Mouse (Mus musculus): ENCODE results near the gene Dnaic1. TPM values are rescaled to one million over a fixed set of nuclear protein-coding genes. Genes with fewer than 3 reads are reported as not detected.
"Not testable (repeated sequence)": the region's sequence is repeated elsewhere in the genome, so short reads cannot be mapped to it uniquely, and the experiment has no call there.

Gene Dnaic1
- polyA plus RNA-seq, 1 experiment from 2014 or later = 1.7 TPM

DNA sequence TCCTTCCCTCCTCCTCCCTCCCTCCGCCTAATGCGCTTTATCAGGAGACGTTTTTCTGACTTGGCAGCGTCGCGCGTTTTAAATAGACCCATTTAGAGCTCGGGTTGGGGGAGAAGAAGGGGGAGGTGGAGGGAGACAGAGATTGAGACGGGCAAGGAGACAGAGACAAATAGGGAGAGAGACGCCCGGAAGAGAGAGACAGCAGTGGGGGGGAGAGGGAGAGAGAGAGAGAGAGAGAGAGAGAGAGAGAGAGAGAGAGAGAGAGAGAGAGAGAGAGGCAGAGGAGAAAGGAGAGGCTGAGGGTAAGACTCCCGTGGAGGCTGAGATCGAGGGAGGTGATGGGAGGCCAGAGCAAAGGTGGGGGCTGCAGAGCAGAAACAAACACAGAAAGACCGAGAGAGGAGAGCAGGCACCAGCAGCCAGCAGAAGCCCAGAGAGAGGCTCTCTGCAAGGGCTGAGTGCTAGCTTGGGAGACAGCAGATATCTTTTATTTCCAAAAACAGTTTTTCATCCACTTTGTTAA lies 115.4 kb downstream of the Dnaic1 start:
- H3K9ac ChIP-seq; H3K27me3 ChIP-seq; ATAC-seq (replicated peaks; ENCODE audit: low FRiP score); H3K4me2 ChIP-seq; H3K36me3 ChIP-seq; H3K9me3 ChIP-seq (replicated peaks); H3K4me3 ChIP-seq (replicated peaks): not testable (repeated sequence)
- WGBS = 2% methylated on average over 11 of the region's 14 CpGs
- peaks cover 39% of the 10 kb centered on the region for H3K4me1 ChIP-seq
- H3K27ac ChIP-seq = 0 out of 2 replicates have a peak overlapping the region, but pooled peaks have one; percentile 48

DNA sequence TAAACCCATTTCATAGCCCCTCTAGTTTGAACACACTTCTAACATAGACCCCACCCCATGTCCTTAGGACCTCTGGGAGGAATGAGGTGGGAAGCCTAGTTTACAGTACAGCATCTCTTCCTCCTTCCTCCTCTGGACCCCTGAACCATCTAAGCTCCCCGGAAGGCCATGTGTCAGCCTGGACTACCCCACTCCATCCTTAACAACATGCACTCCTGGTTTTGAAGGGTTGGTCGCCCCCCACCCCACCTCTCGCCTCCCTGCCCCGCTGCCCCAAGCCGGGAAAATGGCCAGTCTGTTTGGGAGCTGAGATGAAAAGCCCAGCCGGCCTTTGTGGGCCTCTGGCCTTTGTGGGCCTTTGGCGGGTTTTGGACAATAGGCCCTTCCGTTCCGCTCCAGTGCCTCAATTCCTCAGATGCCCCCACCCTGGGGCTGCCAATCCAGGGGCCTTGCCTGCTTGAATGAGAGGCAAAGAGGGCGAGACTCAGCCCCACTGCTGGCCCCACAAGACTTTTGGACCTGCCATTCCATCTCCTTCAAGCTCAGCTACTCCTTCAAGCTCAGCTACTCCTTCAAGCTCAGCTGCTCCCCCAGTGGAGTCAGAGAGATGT lies 116.4 kb downstream of the Dnaic1 start:
- H3K27me3 ChIP-seq; H3K27ac ChIP-seq; H3K4me3 ChIP-seq (replicated peaks); H3K4me2 ChIP-seq; ATAC-seq (replicated peaks; ENCODE audit: low FRiP score); H3K36me3 ChIP-seq; H3K9me3 ChIP-seq (replicated peaks); H3K9ac ChIP-seq: not testable (repeated sequence)
- 30% methylated on average over 10 of the region's 10 CpGs for WGBS
- H3K4me1 ChIP-seq = peaks cover 30% of the 10 kb centered on the region

Other genes starting within 250 kb of the Dnaic1 start
- gene Ubap1, start 220.8 kb upstream of the Dnaic1 start, polyA plus RNA-seq (2015; fragmentation: Nextera tagmentation; extraction: Ambion mirVana) = 62.3 and 63.0 TPM in 2 replicates
- 7.9 and 8.7 TPM in 2 replicates for gene Kif24, start 104.9 kb upstream of the Dnaic1 start, polyA plus RNA-seq (2015; fragmentation: Nextera tagmentation; extraction: Ambion mirVana)
- 56.0 and 56.8 TPM in 2 replicates for gene Nudt2, start 104.6 kb upstream of the Dnaic1 start, polyA plus RNA-seq (2015; fragmentation: Nextera tagmentation; extraction: Ambion mirVana)
- 7.4 and 9.0 TPM in 2 replicates for gene AI464131, start 66.7 kb upstream of the Dnaic1 start, polyA plus RNA-seq (2015; fragmentation: Nextera tagmentation; extraction: Ambion mirVana)
- 0.55 TPM in 1 of 2 replicates, not detected in the other for gene 1110017D15Rik, start 52.4 kb upstream of the Dnaic1 start, polyA plus RNA-seq (2015; fragmentation: Nextera tagmentation; extraction: Ambion mirVana)
- gene Fam219a, start 237 bp upstream of the Dnaic1 start, polyA plus RNA-seq (2015; fragmentation: Nextera tagmentation; extraction: Ambion mirVana) = 1.9 and 2.8 TPM in 2 replicates
- 19.1 and 22.6 TPM in 2 replicates for gene Enho, start 70.5 kb downstream of the Dnaic1 start, polyA plus RNA-seq (2015; fragmentation: Nextera tagmentation; extraction: Ambion mirVana)
- gene Cntfr, start 127.3 kb downstream of the Dnaic1 start, polyA plus RNA-seq (2015; fragmentation: Nextera tagmentation; extraction: Ambion mirVana) = 19.8 and 22.1 TPM in 2 replicates
- 137 and 157 TPM in 2 replicates for gene Il11ra1, start 130.2 kb downstream of the Dnaic1 start, polyA plus RNA-seq (2015; fragmentation: Nextera tagmentation; extraction: Ambion mirVana)
- 76.2 and 83.6 TPM in 2 replicates for gene Rpp25l, start 143.8 kb downstream of the Dnaic1 start, polyA plus RNA-seq (2015; fragmentation: Nextera tagmentation; extraction: Ambion mirVana)
- gene Dctn3, start 153.4 kb downstream of the Dnaic1 start, polyA plus RNA-seq (2015; fragmentation: Nextera tagmentation; extraction: Ambion mirVana) = 128 and 132 TPM in 2 replicates
- 0.12 and 0.17 TPM in 2 replicates for gene Arid3c, start 161.4 kb downstream of the Dnaic1 start, polyA plus RNA-seq (2015; fragmentation: Nextera tagmentation; extraction: Ambion mirVana)
- 50.7 and 52.5 TPM in 2 replicates for gene Galt, start 185.5 kb downstream of the Dnaic1 start, polyA plus RNA-seq (2015; fragmentation: Nextera tagmentation; extraction: Ambion mirVana)
- gene Sigmar1, start 186.4 kb downstream of the Dnaic1 start, polyA plus RNA-seq (2015; fragmentation: Nextera tagmentation; extraction: Ambion mirVana) = 79.7 and 87.4 TPM in 2 replicates
- gene Ccl27a, start 204.5 kb downstream of the Dnaic1 start, polyA plus RNA-seq (2015; fragmentation: Nextera tagmentation; extraction: Ambion mirVana) = 36.5 and 42.4 TPM in 2 replicates